Mouse (Mus musculus): ENCODE results near the gene Rab3c. TPM values are rescaled to one million over a fixed set of nuclear protein-coding genes. Genes with fewer than 3 reads are reported as not detected.

Gene Rab3c
- polyA plus RNA-seq, 1 experiment from 2014 or later = 3.0 TPM

GRCm38 (mm10) chr13:110145019-110145418, 135.8 kb downstream of the Rab3c start:
- DNase-seq (ENCODE audit: low spot score) (peak; percentile 19), ATAC-seq (ENCODE audit: low read depth) (no peak)
- no peaks in the 10 kb centered on the region for H3K9me3 ChIP-seq (ENCODE audit: control insufficient read depth, low read length)
- H3K27ac ChIP-seq (replicated peaks; ENCODE audit: low read depth, low read length) = no peak overlapping the region
- no peaks in the 10 kb centered on the region; the same call in 1 of the 2 replicates for H3K27me3 ChIP-seq (replicated peaks; ENCODE audit: control insufficient read depth, insufficient read depth, low read length)
- no peak overlapping the region for H3K4me3 ChIP-seq (ENCODE audit: low read depth, low read length)
- H3K9ac ChIP-seq (ENCODE audit: low read depth, low read length) = no peak overlapping the region
- no peaks in the 10 kb centered on the region for H3K36me3 ChIP-seq (ENCODE audit: control insufficient read depth, insufficient read depth, low read length)
- no peaks in the 10 kb centered on the region for H3K4me1 ChIP-seq (ENCODE audit: control insufficient read depth, insufficient read depth, low read length)
- no peak overlapping the region for H3K4me2 ChIP-seq (ENCODE audit: low read depth, low read length)
- 66% methylated on average over 8 of the region's 8 CpGs for WGBS

GRCm38 (mm10) chr13:110139339-110139738, 141.5 kb downstream of the Rab3c start:
- Histone ChIP-seq H3K4me1 (ENCODE audit: control insufficient read depth, insufficient read depth, low read length) (no peaks in the 10 kb centered on the region), H3K27me3 (replicated peaks; ENCODE audit: control insufficient read depth, insufficient read depth, low read length) (no peaks in the 10 kb centered on the region), H3K27ac (replicated peaks; ENCODE audit: low read depth, low read length) (no peak overlapping the region), H3K36me3 (ENCODE audit: control insufficient read depth, insufficient read depth, low read length) (no peaks in the 10 kb centered on the region), H3K4me2 (ENCODE audit: low read depth, low read length) (no peak overlapping the region), H3K4me3 (ENCODE audit: low read depth, low read length) (no peak overlapping the region), H3K9me3 (ENCODE audit: control insufficient read depth, low read length) (no peaks in the 10 kb centered on the region), H3K9ac (ENCODE audit: low read depth, low read length) (no peak overlapping the region)
- DNase-seq (ENCODE audit: low spot score) (peak; percentile 30), ATAC-seq (ENCODE audit: low read depth) (peak; percentile 53; the same call in 1 of the 2 replicates)
- 74% methylated on average over 5 of the region's 5 CpGs for WGBS

GRCm38 (mm10) chr13:110138644-110139043, 142.2 kb downstream of the Rab3c start:
- Histone ChIP-seq H3K4me3 (ENCODE audit: low read depth, low read length) (no peak overlapping the region), H3K27ac (replicated peaks; ENCODE audit: low read depth, low read length) (no peak overlapping the region), H3K9ac (ENCODE audit: low read depth, low read length) (no peak overlapping the region), H3K9me3 (ENCODE audit: control insufficient read depth, low read length) (no peaks in the 10 kb centered on the region), H3K4me2 (ENCODE audit: low read depth, low read length) (no peak overlapping the region), H3K36me3 (ENCODE audit: control insufficient read depth, insufficient read depth, low read length) (no peaks in the 10 kb centered on the region), H3K27me3 (replicated peaks; ENCODE audit: control insufficient read depth, insufficient read depth, low read length) (no peaks in the 10 kb centered on the region), H3K4me1 (ENCODE audit: control insufficient read depth, insufficient read depth, low read length) (no peaks in the 10 kb centered on the region)
- 76% methylated on average over 5 of the region's 5 CpGs for WGBS
- no peak for DNase-seq (ENCODE audit: low spot score)
- no peak for ATAC-seq (ENCODE audit: low read depth)

- H3K4me2 ChIP-seq (ENCODE audit: low read depth, low read length) = no peak overlapping the region
These were observed 153.1 kb downstream of the Rab3c start for GRCm38 (mm10) chr13:110127613-110128258.

GRCm38 (mm10) chr13:110122825-110123224, 158.0 kb downstream of the Rab3c start:
- DNase-seq (ENCODE audit: low spot score) (no peak), ATAC-seq (ENCODE audit: low read depth) (no peak)
- no peaks in the 10 kb centered on the region for H3K4me1 ChIP-seq (ENCODE audit: control insufficient read depth, insufficient read depth, low read length)
- no peak overlapping the region for H3K9ac ChIP-seq (ENCODE audit: low read depth, low read length)
- no peak overlapping the region for H3K27ac ChIP-seq (replicated peaks; ENCODE audit: low read depth, low read length)
- H3K9me3 ChIP-seq (ENCODE audit: control insufficient read depth, low read length) = no peaks in the 10 kb centered on the region
- no peaks in the 10 kb centered on the region for H3K27me3 ChIP-seq (replicated peaks; ENCODE audit: control insufficient read depth, insufficient read depth, low read length)
- H3K4me2 ChIP-seq (ENCODE audit: low read depth, low read length) = no peak overlapping the region
- H3K36me3 ChIP-seq (ENCODE audit: control insufficient read depth, insufficient read depth, low read length) = no peaks in the 10 kb centered on the region
- 74% methylated on average over 4 of the region's 4 CpGs for WGBS
- H3K4me3 ChIP-seq (ENCODE audit: low read depth, low read length) = no peak overlapping the region

More at GRCm38 (mm10) chr13:110127613-110128258, 153.1 kb downstream of the Rab3c start:
- H3K9me3 ChIP-seq (ENCODE audit: control insufficient read depth, low read length) = no peaks in the 10 kb centered on the region
- 61% methylated on average over 12 of the region's 12 CpGs for WGBS
- H3K4me1 ChIP-seq (ENCODE audit: control insufficient read depth, insufficient read depth, low read length) = no peaks in the 10 kb centered on the region
- ATAC-seq (ENCODE audit: low read depth) = no peak
- DNase-seq (ENCODE audit: low spot score) = peak; percentile 4
- no peaks in the 10 kb centered on the region for H3K27me3 ChIP-seq (replicated peaks; ENCODE audit: control insufficient read depth, insufficient read depth, low read length)
- H3K9ac ChIP-seq (ENCODE audit: low read depth, low read length) = no peak overlapping the region
- H3K4me3 ChIP-seq (ENCODE audit: low read depth, low read length) = no peak overlapping the region
- H3K36me3 ChIP-seq (ENCODE audit: control insufficient read depth, insufficient read depth, low read length) = no peaks in the 10 kb centered on the region
- H3K27ac ChIP-seq (replicated peaks; ENCODE audit: low read depth, low read length) = no peak overlapping the region

- Histone ChIP-seq H3K27ac (replicated peaks; ENCODE audit: low read depth, low read length) (no peak overlapping the region), H3K4me3 (ENCODE audit: low read depth, low read length) (no peak overlapping the region), H3K4me2 (ENCODE audit: low read depth, low read length) (no peak overlapping the region), H3K27me3 (replicated peaks; ENCODE audit: control insufficient read depth, insufficient read depth, low read length) (no peaks in the 10 kb centered on the region), H3K4me1 (ENCODE audit: control insufficient read depth, insufficient read depth, low read length) (no peaks in the 10 kb centered on the region), H3K36me3 (ENCODE audit: control insufficient read depth, insufficient read depth, low read length) (no peaks in the 10 kb centered on the region), H3K9ac (ENCODE audit: low read depth, low read length) (no peak overlapping the region), H3K9me3 (ENCODE audit: control insufficient read depth, low read length) (no peaks in the 10 kb centered on the region)
- no peak for ATAC-seq (ENCODE audit: low read depth)
- no peak for DNase-seq (ENCODE audit: low spot score)
- WGBS = 87% methylated on average over 5 of the region's 5 CpGs
These were observed 163.9 kb downstream of the Rab3c start for GRCm38 (mm10) chr13:110116892-110117291.

GRCm38 (mm10) chr13:110116316-110116715, 164.5 kb downstream of the Rab3c start:
- no peak overlapping the region for H3K4me2 ChIP-seq (ENCODE audit: low read depth, low read length)
- H3K27ac ChIP-seq (replicated peaks; ENCODE audit: low read depth, low read length) = no peak overlapping the region
- DNase-seq (ENCODE audit: low spot score) (no peak), ATAC-seq (ENCODE audit: low read depth) (no peak)
- no peaks in the 10 kb centered on the region for H3K36me3 ChIP-seq (ENCODE audit: control insufficient read depth, insufficient read depth, low read length)
- H3K4me1 ChIP-seq (ENCODE audit: control insufficient read depth, insufficient read depth, low read length) = no peaks in the 10 kb centered on the region
- H3K9ac ChIP-seq (ENCODE audit: low read depth, low read length) = no peak overlapping the region
- H3K4me3 ChIP-seq (ENCODE audit: low read depth, low read length) = no peak overlapping the region
- H3K27me3 ChIP-seq (replicated peaks; ENCODE audit: control insufficient read depth, insufficient read depth, low read length) = no peaks in the 10 kb centered on the region
- WGBS = 69% methylated on average over 3 of the region's 3 CpGs
- no peaks in the 10 kb centered on the region for H3K9me3 ChIP-seq (ENCODE audit: control insufficient read depth, low read length)

- Histone ChIP-seq H3K36me3 (ENCODE audit: control insufficient read depth, insufficient read depth, low read length) (no peaks in the 10 kb centered on the region), H3K27me3 (replicated peaks; ENCODE audit: control insufficient read depth, insufficient read depth, low read length) (no peaks in the 10 kb centered on the region), H3K9me3 (ENCODE audit: control insufficient read depth, low read length) (no peaks in the 10 kb centered on the region), H3K9ac (ENCODE audit: low read depth, low read length) (no peak overlapping the region), H3K4me2 (ENCODE audit: low read depth, low read length) (no peak overlapping the region), H3K4me3 (ENCODE audit: low read depth, low read length) (no peak overlapping the region), H3K27ac (replicated peaks; ENCODE audit: low read depth, low read length) (no peak overlapping the region), H3K4me1 (ENCODE audit: control insufficient read depth, insufficient read depth, low read length) (no peaks in the 10 kb centered on the region)
- peak; percentile 0 for DNase-seq (ENCODE audit: low spot score)
- 50% methylated on average over 7 of the region's 7 CpGs for WGBS
- ATAC-seq (ENCODE audit: low read depth) = no peak
These were observed 165.7 kb downstream of the Rab3c start for GRCm38 (mm10) chr13:110114870-110115645.
